8 mouse cellular contexts compared by ENCODE assay signal in genomic region chr5:3928690-3929046, GRCm38 (mm10). TPM values are rescaled to one million over a fixed set of nuclear protein-coding genes. Genes with fewer than 3 reads are reported as not detected.
DNase-seq lines count a peak whose midpoint lies in the region; ATAC-seq lines count a peak whose summit lies in the region.

No protein-coding gene starts in this region.

- peak overlapping the region; percentile 99 for H3K27ac ChIP-seq in forebrain, embryonic 10.5 days
- peak overlapping the region; percentile 100 for H3K27ac ChIP-seq in hindbrain, embryonic 10.5 days
- H3K27ac ChIP-seq in limb, embryonic 13.5 days = peak overlapping the region; percentile 93
- H3K27ac ChIP-seq in midbrain, embryonic 13.5 days = peak overlapping the region; percentile 98
- H3K27ac ChIP-seq in stomach, embryonic 14.5 days (ENCODE audit: low read length) = peak overlapping the region; percentile 90; the same call in 1 of the 2 replicates

- intact Hi-C loops in left cerebral cortex, postnatal 4 days (cut with DNase I) = no loop called here

- peaks cover 5% of the 10 kb centered on the region; the same call in 1 of the 2 replicates for H3K36me3 ChIP-seq in forebrain, embryonic 10.5 days (replicated peaks)
- H3K36me3 ChIP-seq in hindbrain, embryonic 10.5 days = peaks cover 9% of the 10 kb centered on the region; the same call in 1 of the 2 replicates
- 0 out of 2 replicates have a peak, but pooled peaks cover 3% of the 10 kb centered on the region for H3K36me3 ChIP-seq in limb, embryonic 13.5 days
- H3K36me3 ChIP-seq in midbrain, embryonic 13.5 days = no peaks in the 10 kb centered on the region
- no peaks in the 10 kb centered on the region for H3K36me3 ChIP-seq in stomach, embryonic 14.5 days (ENCODE audit: control insufficient read depth, insufficient read depth, low read length)

- ATAC-seq in limb, embryonic 13.5 days (ENCODE audit: low FRiP score, low read depth) = peak; percentile 64
- peak; percentile 66 for ATAC-seq in midbrain, embryonic 13.5 days
- peak; percentile 28; the same call in 1 of the 2 replicates for ATAC-seq in stomach, embryonic 14.5 days (ENCODE audit: insufficient number of reproducible peaks, insufficient read depth, low FRiP score, low read depth)

- H3K9me3 ChIP-seq in forebrain, embryonic 10.5 days = no peaks in the 10 kb centered on the region; the same call in 1 of the 2 replicates
- no peaks in the 10 kb centered on the region for H3K9me3 ChIP-seq in hindbrain, embryonic 10.5 days
- no peaks in the 10 kb centered on the region for H3K9me3 ChIP-seq in limb, embryonic 13.5 days
- no peaks in the 10 kb centered on the region for H3K9me3 ChIP-seq in midbrain, embryonic 13.5 days
- H3K9me3 ChIP-seq in stomach, embryonic 14.5 days (ENCODE audit: control insufficient read depth, low read depth, low read length) = no peaks in the 10 kb centered on the region

- H3K9ac ChIP-seq in limb, embryonic 13.5 days = peak overlapping the region; percentile 97
- peak overlapping the region; percentile 99 for H3K9ac ChIP-seq in midbrain, embryonic 13.5 days (replicated peaks)
- H3K9ac ChIP-seq in stomach, embryonic 14.5 days (replicated peaks; ENCODE audit: low read depth, low read length) = peak overlapping the region; percentile 70

- H3K4me1 ChIP-seq in forebrain, embryonic 10.5 days = peaks cover 44% of the 10 kb centered on the region
- peaks cover 40% of the 10 kb centered on the region for H3K4me1 ChIP-seq in hindbrain, embryonic 10.5 days (replicated peaks)
- peaks cover 17% of the 10 kb centered on the region for H3K4me1 ChIP-seq in limb, embryonic 13.5 days
- H3K4me1 ChIP-seq in midbrain, embryonic 13.5 days (replicated peaks) = peaks cover 46% of the 10 kb centered on the region
- peaks cover 5% of the 10 kb centered on the region; the same call in 1 of the 2 replicates for H3K4me1 ChIP-seq in stomach, embryonic 14.5 days (ENCODE audit: control insufficient read depth, insufficient read depth, low read length)

- H3K27me3 ChIP-seq in forebrain, embryonic 10.5 days (ENCODE audit: poor library complexity, severe bottlenecking) = no peaks in the 10 kb centered on the region
- H3K27me3 ChIP-seq in hindbrain, embryonic 10.5 days (ENCODE audit: insufficient read depth, poor library complexity, severe bottlenecking) = no peaks in the 10 kb centered on the region
- H3K27me3 ChIP-seq in limb, embryonic 13.5 days = no peaks in the 10 kb centered on the region
- no peaks in the 10 kb centered on the region for H3K27me3 ChIP-seq in midbrain, embryonic 13.5 days
- H3K27me3 ChIP-seq in stomach, embryonic 14.5 days (ENCODE audit: control insufficient read depth, insufficient read depth, low read length) = no peaks in the 10 kb centered on the region

- peak overlapping the region; percentile 74 for H3K4me2 ChIP-seq in limb, embryonic 13.5 days (replicated peaks)
- H3K4me2 ChIP-seq in midbrain, embryonic 13.5 days (replicated peaks) = peak overlapping the region; percentile 77
- peak overlapping the region; percentile 74 for H3K4me2 ChIP-seq in stomach, embryonic 14.5 days (replicated peaks; ENCODE audit: low read depth, low read length)

- under 1% methylated on average over 12 of the region's 12 CpGs for WGBS in forebrain, embryonic 10.5 days
- WGBS in hindbrain, embryonic 10.5 days = under 1% methylated on average over 12 of the region's 12 CpGs
- WGBS in limb, embryonic 13.5 days = under 1% methylated on average over 12 of the region's 12 CpGs
- WGBS in midbrain, embryonic 13.5 days = under 1% methylated on average over 12 of the region's 12 CpGs
- WGBS in stomach, embryonic 14.5 days = 1% methylated on average over 12 of the region's 12 CpGs

- peak overlapping the region; percentile 82 for H3K4me3 ChIP-seq in forebrain, embryonic 10.5 days
- H3K4me3 ChIP-seq in hindbrain, embryonic 10.5 days = peak overlapping the region; percentile 94
- peak overlapping the region; percentile 86 for H3K4me3 ChIP-seq in limb, embryonic 13.5 days
- peak overlapping the region; percentile 92 for H3K4me3 ChIP-seq in midbrain, embryonic 13.5 days (replicated peaks)
- peak overlapping the region; percentile 64 for H3K4me3 ChIP-seq in stomach, embryonic 14.5 days (ENCODE audit: low read depth, low read length)

- DNase-seq in left cerebral cortex, postnatal 4 days = peak; percentile 51
- DNase-seq in left cerebral cortex, adult 8-10 months (ENCODE audit: low spot score in 2 of 2) = no peak
- DNase-seq in c-Kit-positive CD71-positive TER-119-negative erythroid progenitor cells, embryonic 14.5 days (ENCODE audit: low read depth) = peak; percentile 34
- DNase-seq in forebrain, embryonic 10.5 days (ENCODE audit: extremely low spot score, low spot score) = peak; percentile 58
- DNase-seq in hindbrain, embryonic 10.5 days (ENCODE audit: low spot score) = no peak

RNA-seq across cellular contexts. Expression of gene Akap9, which starts 0.8 kb away (rescaled TPM):
- 100 to 1,000 TPM; 219 to 224 TPM for total RNA-seq in left cerebral cortex, postnatal 4 days (2021)
- total RNA-seq in left cerebral cortex, adult 8-10 months (2022) = 100 to 1,000 TPM in 1 of 4 experiments, 10 to 100 TPM in 3; 84.1 to 103 (median 91.2) TPM
- 118 and 128 TPM in 2 replicates for polyA plus RNA-seq in forebrain, embryonic 10.5 days (2016; fragmentation: Nextera tagmentation; extraction: Ambion mirVana)
- 122 and 125 TPM in 2 replicates for polyA plus RNA-seq in hindbrain, embryonic 10.5 days (2016; fragmentation: Nextera tagmentation; extraction: Ambion mirVana)
- polyA plus RNA-seq in limb, embryonic 13.5 days (2015; fragmentation: Nextera tagmentation; extraction: Ambion mirVana) = 182 and 184 TPM in 2 replicates
- 406 and 421 TPM in 2 replicates for polyA plus RNA-seq in midbrain, embryonic 13.5 days (2015; fragmentation: Nextera tagmentation; extraction: Ambion mirVana)
- 138 and 157 TPM in 2 replicates for polyA plus RNA-seq in stomach, embryonic 14.5 days (2014; fragmentation: Nextera tagmentation; extraction: Ambion mirVana)

RNA-seq across cellular contexts. Expression of gene Mterf1a, which starts 34.9 kb away (rescaled TPM):
- 1 to 10 TPM; 8.4 to 9.8 TPM for total RNA-seq in left cerebral cortex, postnatal 4 days (2021)
- 10 to 100 TPM in 1 of 4 experiments, 1 to 10 TPM in 3; 7.4 to 11.1 (median 8.7) TPM for total RNA-seq in left cerebral cortex, adult 8-10 months (2022)
- polyA plus RNA-seq in forebrain, embryonic 10.5 days (2016; fragmentation: Nextera tagmentation; extraction: Ambion mirVana) = 7.9 and 10.7 TPM in 2 replicates
- 7.9 and 8.6 TPM in 2 replicates for polyA plus RNA-seq in hindbrain, embryonic 10.5 days (2016; fragmentation: Nextera tagmentation; extraction: Ambion mirVana)
- 8.3 and 9.0 TPM in 2 replicates for polyA plus RNA-seq in limb, embryonic 13.5 days (2015; fragmentation: Nextera tagmentation; extraction: Ambion mirVana)
- polyA plus RNA-seq in midbrain, embryonic 13.5 days (2015; fragmentation: Nextera tagmentation; extraction: Ambion mirVana) = 9.0 and 9.9 TPM in 2 replicates
- 9.9 and 10.1 TPM in 2 replicates for polyA plus RNA-seq in stomach, embryonic 14.5 days (2014; fragmentation: Nextera tagmentation; extraction: Ambion mirVana)

Comparison
In these comparisons a context has a peak if more than half of its experiments do, and no peak if none do; other contexts are left out.
1. DNase-seq: peak in left cerebral cortex, postnatal 4 days (single experiment), c-Kit-positive CD71-positive TER-119-negative erythroid progenitor cells, embryonic 14.5 days (single experiment) and forebrain, embryonic 10.5 days (single experiment); none in left cerebral cortex, adult 8-10 months (0 of 2) and hindbrain, embryonic 10.5 days (single experiment).
2. Peak in every context shown above with its lines, with median percentiles within 50 percentile points of each other: H3K27ac ChIP-seq, H3K4me3 ChIP-seq, ATAC-seq, H3K4me2 ChIP-seq and H3K9ac ChIP-seq.